Mouse (Mus musculus): Measurements from ENCODE around the gene Gm21118.
"Not testable (repeated sequence)": the region's sequence is repeated elsewhere in the genome, so short reads cannot be mapped to it uniquely, and the experiment has no call there.

The Gm21118 gene

DNA sequence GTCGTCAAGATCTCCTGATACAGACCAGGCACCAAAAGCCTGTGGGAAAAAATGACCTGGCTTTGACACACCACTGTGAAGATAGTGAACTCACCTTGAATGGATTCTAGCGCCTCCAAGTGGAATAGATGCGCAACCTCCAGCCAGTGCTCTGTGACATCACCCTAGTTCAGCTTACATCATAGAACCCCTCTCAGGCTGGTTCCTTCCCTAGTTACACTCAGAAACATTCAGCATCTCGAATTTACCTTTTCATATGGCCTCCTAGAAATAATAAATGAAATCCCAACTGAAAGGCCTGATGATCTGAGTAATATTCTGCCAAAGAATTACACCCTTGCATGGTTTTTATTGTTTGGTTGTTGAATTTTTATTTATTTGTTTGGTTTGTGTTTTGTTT is at the start of gene Gm21118:
Gene Gm21118, minus strand, starts transcription at position 101 of the 400 bp plus-strand sequence.
- DNase-seq = not testable (repeated sequence)

DNA sequence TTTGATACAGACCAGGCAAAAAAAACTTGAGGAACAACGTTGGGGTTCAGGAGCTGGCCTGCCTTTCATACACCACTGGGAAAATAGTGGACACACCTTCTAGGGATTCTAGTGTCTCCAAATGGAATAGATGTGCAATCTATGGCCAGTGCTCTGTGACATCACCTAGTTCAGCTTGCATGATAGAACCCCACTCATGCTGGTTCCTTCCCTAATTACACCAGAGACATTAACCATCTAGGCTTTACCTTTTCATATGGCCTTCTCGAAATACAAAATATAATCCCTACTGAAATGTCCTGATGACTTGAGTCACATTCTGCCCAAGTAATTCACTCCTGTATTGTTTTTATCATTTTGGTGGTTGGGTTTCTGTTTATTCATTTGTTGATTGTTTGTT is 29.7 kb upstream of the Gm21118 start, which contains the start of the genes Gm29423 and Gm29644:
Gene Gm29423, minus strand, starts transcription at position 101 of the 400 bp plus-strand sequence.
Gene Gm29644, minus strand, starts transcription at position 157 of the 400 bp plus-strand sequence.
- not testable (repeated sequence) for DNase-seq
